Mouse (Mus musculus): ENCODE data around the gene Mob2. TPM values are rescaled to one million over a fixed set of nuclear protein-coding genes. Genes with fewer than 3 reads are reported as not detected.
A peak's percentile ranks its signal among the peaks of the same experiment; 100 is the strongest.

The Mob2 gene
- total RNA-seq, 2 experiments from 2014 or later: 37.6 to 38.7 TPM

GRCm38 (mm10) chr7:141961491-141961890 is 99.4 kb downstream of the Mob2 start:
- peak in 1 of 2 experiments; percentile 52 for DNase-seq (ENCODE audit: extremely low spot score in 1 of 2, low spot score in 2 of 2)
- H3K27ac ChIP-seq: peak overlapping the region; percentile 63
- intact Hi-C loops (cut with DNase I): no loop called here
- H3K4me3 ChIP-seq: no peak overlapping the region
- no peak for TF ChIP-seq CTCF (IDR thresholded peaks at IDR 0.05)

DNA sequence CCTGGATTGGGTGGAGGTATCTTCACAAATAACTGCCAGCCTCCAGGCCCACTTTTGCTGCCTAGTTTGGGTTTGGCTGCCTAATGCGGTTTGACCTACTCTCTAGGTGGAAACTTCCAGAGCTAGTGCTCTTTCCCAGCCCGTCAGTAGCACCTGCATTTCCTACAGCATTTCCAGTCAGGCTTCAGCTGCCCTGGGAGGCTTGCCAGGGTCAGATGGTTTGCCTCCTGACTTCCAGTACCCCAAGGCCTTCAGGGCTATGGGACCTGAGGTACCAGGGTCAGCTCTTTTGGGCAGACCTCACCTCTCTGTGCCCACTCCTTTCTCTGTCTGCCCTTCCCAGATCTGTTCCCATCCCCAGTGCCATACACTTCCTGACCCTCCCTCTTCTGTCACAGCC is 99.9 kb downstream of the Mob2 start:
- no peak for DNase-seq (ENCODE audit: extremely low spot score in 1 of 2, low spot score in 2 of 2)
- no peak for TF ChIP-seq CTCF (IDR thresholded peaks at IDR 0.05)
- Histone ChIP-seq H3K4me3 (no peak overlapping the region), H3K27ac (peak overlapping the region; percentile 63)
- intact Hi-C loops (cut with DNase I): no loop called here

- TF ChIP-seq CTCF (IDR thresholded peaks at IDR 0.05): no peak
- intact Hi-C loops (cut with DNase I): no loop called here
- H3K4me3 ChIP-seq: no peak overlapping the region
- no peak for DNase-seq (ENCODE audit: extremely low spot score in 1 of 2, low spot score in 2 of 2)
- H3K27ac ChIP-seq: peak overlapping the region; percentile 50; the same call in 1 of the 2 replicates
Observed at GRCm38 (mm10) chr7:141959133-141959532, 101.7 kb downstream of the Mob2 start.

Small RNAs within 50 kb of the gene (microRNA-seq; reads per million reads assigned to microRNA genes)
- gene Mir3104: 2.6 to 3.2 reads per million in 2 experiments

Other genes with a start within 250 kb of the Mob2 start
- gene Muc5b, start 222.0 kb downstream of the Mob2 start, total RNA-seq (2021): not detected
- 100 to 1,000 TPM; 116 to 132 TPM for gene Tollip, start 142.6 kb downstream of the Mob2 start, total RNA-seq (2021)
- gene Brsk2, start 111.3 kb downstream of the Mob2 start, total RNA-seq (2021): 100 to 1,000 TPM; 223 to 224 TPM
- gene Dusp8, start 34.8 kb upstream of the Mob2 start, total RNA-seq (2021): 100 to 1,000 TPM; 153 to 173 TPM
- gene Gm45618, start 59.7 kb upstream of the Mob2 start, total RNA-seq (2021): not detected
- not detected for gene Gm39115, start 75.0 kb upstream of the Mob2 start, total RNA-seq (2021)
- not detected for gene Gm45337, start 83.5 kb upstream of the Mob2 start, total RNA-seq (2021)
- not detected for gene Gm29735, start 96.0 kb upstream of the Mob2 start, total RNA-seq (2021)
- not detected for gene Gm4553, start 104.7 kb upstream of the Mob2 start, total RNA-seq (2021)
- not detected for gene Krtap5-2, start 114.9 kb upstream of the Mob2 start, total RNA-seq (2021)
- gene Gm10153, start 129.3 kb upstream of the Mob2 start, total RNA-seq (2021): not detected
- gene Krtap5-3, start 140.3 kb upstream of the Mob2 start, total RNA-seq (2021): not detected
- not detected for gene Gm7579, start 150.8 kb upstream of the Mob2 start, total RNA-seq (2021)
- gene Krtap5-5, start 168.9 kb upstream of the Mob2 start, total RNA-seq (2021): not detected
- not detected for gene Gm40460, start 180.0 kb upstream of the Mob2 start, total RNA-seq (2021)
- not detected for gene Gm2431, start 197.3 kb upstream of the Mob2 start, total RNA-seq (2021)
- gene Gm4559, start 213.3 kb upstream of the Mob2 start, total RNA-seq (2021): not detected
- gene Krtap5-1, start 236.1 kb upstream of the Mob2 start, total RNA-seq (2021): not detected
- gene Krtap5-4, start 242.5 kb upstream of the Mob2 start, total RNA-seq (2021): not detected